Mouse (Mus musculus) midbrain, embryonic 11.5 days (tissue): ENCODE measurements around the gene Mocs2. TPM values are rescaled to one million over a fixed set of nuclear protein-coding genes. Genes with fewer than 3 reads are reported as not detected.
A peak's percentile ranks its signal among the peaks of the same experiment; 100 is the strongest.

Experiments
- ATAC-seq: fragments of 200-750 bp; cut with Nextera tagmentation; 2 replicates; pipeline ENCODE4 v1.8.0; 2017; ENCODE audit warnings: moderate TSS enrichment, moderate library complexity; ENCODE audit not compliant: low FRiP score
- DNase-seq: peaks from one replicate; pipeline ENCODE4 v3.0.0; 2015; ENCODE audit warnings: low spot score; ENCODE audit errors: missing footprints
- H3K27ac ChIP-seq: fragments of 300-500 bp; sonication (generic); 2 replicates; pipeline ENCODE4 v1.5.1; 2014; ENCODE audit warnings: low read depth, low read length
- H3K27me3 ChIP-seq: fragments of 300-500 bp; sonication (generic); 2 replicates; pipeline ENCODE4 v1.6.1; 2014; ENCODE audit warnings: mild to moderate bottlenecking, low read length, moderate library complexity, mixed read lengths; ENCODE audit not compliant: control insufficient read depth, insufficient read depth
- H3K36me3 ChIP-seq: fragments of 300-500 bp; sonication (generic); 2 replicates; pipeline ENCODE4 v1.6.1; 2014; ENCODE audit warnings: mild to moderate bottlenecking, low read length, moderate library complexity, mixed read lengths; ENCODE audit not compliant: control insufficient read depth, insufficient read depth
- H3K4me1 ChIP-seq: fragments of 300-500 bp; sonication (generic); 2 replicates; pipeline ENCODE4 v1.6.1; 2014; ENCODE audit warnings: low read length; ENCODE audit not compliant: control insufficient read depth, insufficient read depth
- H3K4me2 ChIP-seq: fragments of 300-500 bp; sonication (generic); 2 replicates; pipeline ENCODE4 v1.6.1; 2014; ENCODE audit warnings: mild to moderate bottlenecking, moderate library complexity
- H3K4me3 ChIP-seq: fragments of 300-500 bp; sonication (generic); 2 replicates; pipeline ENCODE4 v1.5.1; 2014; ENCODE audit warnings: low read depth, low read length
- H3K9ac ChIP-seq: fragments of 300-500 bp; sonication (generic); 2 replicates; pipeline ENCODE4 v1.6.1; 2014; ENCODE audit warnings: low read length
- H3K9me3 ChIP-seq: fragments of 300-500 bp; sonication (generic); 2 replicates; pipeline ENCODE4 v1.6.1; 2016; ENCODE audit warnings: low read length; ENCODE audit not compliant: control insufficient read depth
- WGBS: fragments of 180-500 bp; shearing (Covaris S2); extraction: QIAGEN DNeasy Blood & Tissue Kit; methylation state at CpG from one replicate; pipeline ENCODE4 v1.1.7; 2014; 5-methylcytosine and 5-hydroxymethylcytosine counted together
- polyA plus RNA-seq: library from polyadenylated mRNA; unstranded; fragments of >200 nt; fragmentation: Nextera tagmentation; extraction: Ambion mirVana; gene quantifications from 2 replicates; pipeline ENCODE4 v1.2.1, GENCODE M21; 2014

Mocs2 gene
- polyA plus RNA-seq = 85.1 and 85.3 TPM in 2 replicates

GRCm38 (mm10) chr13:114817751-114818360 is at the start of gene Mocs2:
Gene Mocs2 (plus strand): TSS chr13:114818236.
- Histone ChIP-seq H3K27ac (no peak within 1 kb of the TSS), H3K4me2 (peak within 1 kb of the TSS; percentile 59), H3K36me3 (no peaks in the 10 kb centered on the region), H3K9me3 (no peaks in the 10 kb centered on the region), H3K9ac (peak within 1 kb of the TSS; percentile 71), H3K4me1 (peaks cover 7% of the 10 kb centered on the region; the same call in 1 of the 2 replicates), H3K4me3 (peak within 1 kb of the TSS; percentile 76), H3K27me3 (no peaks in the 10 kb centered on the region)
- under 1% methylated on average over 39 of the region's 39 CpGs for WGBS
- ATAC-seq (peak; percentile 98), DNase-seq (peak; percentile 99)

- no peak for DNase-seq
- H3K9me3 ChIP-seq = no peaks in the 10 kb centered on the region
- H3K36me3 ChIP-seq = no peaks in the 10 kb centered on the region
- 83% methylated on average over 1 of the region's 1 CpGs for WGBS
- H3K9ac ChIP-seq = no peak overlapping the region
- no peak for ATAC-seq
- no peaks in the 10 kb centered on the region for H3K27me3 ChIP-seq
- H3K27ac ChIP-seq = no peak overlapping the region
- no peak overlapping the region for H3K4me3 ChIP-seq
- H3K4me2 ChIP-seq = no peak overlapping the region
- no peaks in the 10 kb centered on the region for H3K4me1 ChIP-seq
Observed at GRCm38 (mm10) chr13:114791511-114791910, 26.5 kb upstream of the Mocs2 start.

GRCm38 (mm10) chr13:114793250-114794030 is 24.6 kb upstream of the Mocs2 start:
- Histone ChIP-seq H3K4me2 (no peak overlapping the region), H3K36me3 (no peaks in the 10 kb centered on the region), H3K27me3 (no peaks in the 10 kb centered on the region), H3K27ac (no peak overlapping the region), H3K9ac (no peak overlapping the region), H3K4me1 (no peaks in the 10 kb centered on the region), H3K4me3 (no peak overlapping the region), H3K9me3 (no peaks in the 10 kb centered on the region)
- WGBS = 52% methylated on average over 6 of the region's 6 CpGs
- DNase-seq (peak; percentile 94), ATAC-seq (peak; percentile 64)

GRCm38 (mm10) chr13:114801857-114802256 is 16.2 kb upstream of the Mocs2 start:
- Histone ChIP-seq H3K27me3 (no peaks in the 10 kb centered on the region), H3K4me2 (no peak overlapping the region), H3K9me3 (no peaks in the 10 kb centered on the region), H3K4me3 (no peak overlapping the region), H3K27ac (no peak overlapping the region), H3K4me1 (no peaks in the 10 kb centered on the region), H3K36me3 (no peaks in the 10 kb centered on the region), H3K9ac (no peak overlapping the region)
- WGBS = 86% methylated on average over 3 of the region's 3 CpGs
- DNase-seq (no peak), ATAC-seq (no peak)

GRCm38 (mm10) chr13:114802971-114803370 is 15.1 kb upstream of the Mocs2 start:
- H3K27ac ChIP-seq = no peak overlapping the region
- no peak for ATAC-seq
- no peaks in the 10 kb centered on the region for H3K9me3 ChIP-seq
- no peak overlapping the region for H3K4me2 ChIP-seq
- H3K9ac ChIP-seq = no peak overlapping the region
- 82% methylated on average over 2 of the region's 2 CpGs for WGBS
- DNase-seq = no peak
- no peak overlapping the region for H3K4me3 ChIP-seq
- no peaks in the 10 kb centered on the region for H3K27me3 ChIP-seq
- H3K4me1 ChIP-seq = no peaks in the 10 kb centered on the region
- H3K36me3 ChIP-seq = no peaks in the 10 kb centered on the region

GRCm38 (mm10) chr13:114809624-114810210 is 8.3 kb upstream of the Mocs2 start:
- H3K36me3 ChIP-seq = no peaks in the 10 kb centered on the region
- WGBS = 91% methylated on average over 5 of the region's 5 CpGs
- no peak for DNase-seq
- H3K4me1 ChIP-seq = no peaks in the 10 kb centered on the region
- H3K9me3 ChIP-seq = no peaks in the 10 kb centered on the region
- no peak overlapping the region for H3K4me2 ChIP-seq
- no peak overlapping the region for H3K4me3 ChIP-seq
- H3K27me3 ChIP-seq = no peaks in the 10 kb centered on the region
- H3K9ac ChIP-seq = no peak overlapping the region
- ATAC-seq = no peak
- H3K27ac ChIP-seq = no peak overlapping the region

- WGBS = 30% methylated on average over 9 of the region's 9 CpGs
- Histone ChIP-seq H3K4me2 (peak overlapping the region; percentile 59), H3K9me3 (no peaks in the 10 kb centered on the region), H3K4me1 (peaks cover 7% of the 10 kb centered on the region; the same call in 1 of the 2 replicates), H3K27me3 (no peaks in the 10 kb centered on the region), H3K27ac (no peak overlapping the region), H3K4me3 (peak overlapping the region; percentile 76), H3K9ac (peak overlapping the region; percentile 71), H3K36me3 (no peaks in the 10 kb centered on the region)
- ATAC-seq (peak; percentile 77), DNase-seq (no peak)
Observed at GRCm38 (mm10) chr13:114818513-114818912, 477 bp downstream of the Mocs2 start.

GRCm38 (mm10) chr13:114822871-114823270 is 4.8 kb downstream of the Mocs2 start:
- Histone ChIP-seq H3K27ac (no peak overlapping the region), H3K36me3 (no peaks in the 10 kb centered on the region), H3K4me2 (no peak overlapping the region), H3K27me3 (no peaks in the 10 kb centered on the region), H3K4me1 (peaks cover 7% of the 10 kb centered on the region; the same call in 1 of the 2 replicates), H3K4me3 (no peak overlapping the region), H3K9ac (no peak overlapping the region), H3K9me3 (no peaks in the 10 kb centered on the region)
- ATAC-seq (no peak), DNase-seq (no peak)
- 89% methylated on average over 2 of the region's 2 CpGs for WGBS

- DNase-seq (no peak), ATAC-seq (no peak)
- no peaks in the 10 kb centered on the region for H3K9me3 ChIP-seq
- no peaks in the 10 kb centered on the region for H3K4me1 ChIP-seq
- H3K36me3 ChIP-seq = no peaks in the 10 kb centered on the region
- 95% methylated on average over 6 of the region's 6 CpGs for WGBS
- no peak overlapping the region for H3K9ac ChIP-seq
- no peak overlapping the region for H3K4me2 ChIP-seq
- no peak overlapping the region for H3K4me3 ChIP-seq
- no peaks in the 10 kb centered on the region for H3K27me3 ChIP-seq
- H3K27ac ChIP-seq = no peak overlapping the region
Observed at GRCm38 (mm10) chr13:114825377-114825855, 7.4 kb downstream of the Mocs2 start.
